Mouse (Mus musculus): Measurements from ENCODE around the gene Ube2c. TPM values are rescaled to one million over a fixed set of nuclear protein-coding genes. Genes with fewer than 3 reads are reported as not detected.

Ube2c gene
- total RNA-seq, 1 experiment: 159 TPM

GRCm38 (mm10) chr2:164785481-164786387 lies 16.0 kb downstream of the Ube2c start, which contains the start of gene Snx21:
TSS of gene Snx21 (plus strand) at chr2:164785823.
- Histone ChIP-seq H3K27ac (ENCODE audit: insufficient read depth, low read depth, low read length, poor library complexity, severe bottlenecking) (no peak within 1 kb of the TSS), H3K9me3 (ENCODE audit: control insufficient read depth, insufficient read depth, low read depth, low read length) (no peaks in the 10 kb centered on the region), H3K4me1 (ENCODE audit: control insufficient read depth in 2 of 2, insufficient read depth in 2 of 2, low read length in 2 of 2, poor library complexity in 1 of 2) (peaks cover 5 to 25% of the 10 kb centered on the region in 2 experiments), H3K36me3 (ENCODE audit: control insufficient read depth, insufficient read depth, low read length, poor library complexity, severe bottlenecking) (no peaks in the 10 kb centered on the region; the same call in 1 of the 2 replicates), H3K4me3 (ENCODE audit: insufficient read depth in 1 of 2, low read depth in 1 of 2, low read length in 2 of 2, poor library complexity in 1 of 2, severe bottlenecking in 1 of 2) (peak within 1 kb of the TSS; percentile 74 to 90), H3K9ac (ENCODE audit: insufficient read depth, low read depth, low read length, poor library complexity, severe bottlenecking) (peak within 1 kb of the TSS; percentile 70)
- in situ Hi-C loops (cut with MboI; ENCODE audit: low sequenced_read_pairs in 2 of 2, unreplicated experiment in 2 of 2): no loop called here
- DNase-seq (ENCODE audit: low read depth, low spot score): no peak
- TF ChIP-seq ZNF384 (IDR thresholded peaks at IDR 0.05; ENCODE audit: low read depth, low read length): no peak
- no peak for TF ChIP-seq MAFK (IDR thresholded peaks at IDR 0.05; ENCODE audit: insufficient read depth, low read depth, low read length)
- TF ChIP-seq CHD2 (IDR thresholded peaks at IDR 0.05; ENCODE audit: low read depth, low read length): no peak
- no peak for TF ChIP-seq ZC3H11A (IDR thresholded peaks at IDR 0.05; ENCODE audit: borderline replicate concordance, low read depth, low read length)
- no peak for TF ChIP-seq HCFC1 (IDR thresholded peaks at IDR 0.05; ENCODE audit: borderline replicate concordance, insufficient read depth, low read length)

GRCm38 (mm10) chr2:164786388-164786885 lies 16.7 kb downstream of the Ube2c start:
- no peak for DNase-seq (ENCODE audit: low read depth, low spot score)
- Histone ChIP-seq H3K27ac (ENCODE audit: insufficient read depth, low read depth, low read length, poor library complexity, severe bottlenecking) (no peak overlapping the region), H3K4me3 (ENCODE audit: insufficient read depth in 1 of 2, low read depth in 1 of 2, low read length in 2 of 2, poor library complexity in 1 of 2, severe bottlenecking in 1 of 2) (peak overlapping the region; percentile 74 to 90), H3K9me3 (ENCODE audit: control insufficient read depth, insufficient read depth, low read depth, low read length) (no peaks in the 10 kb centered on the region), H3K36me3 (ENCODE audit: control insufficient read depth, insufficient read depth, low read length, poor library complexity, severe bottlenecking) (no peaks in the 10 kb centered on the region; the same call in 1 of the 2 replicates), H3K9ac (ENCODE audit: insufficient read depth, low read depth, low read length, poor library complexity, severe bottlenecking) (no peak overlapping the region; the same call in 1 of the 2 replicates), H3K4me1 (ENCODE audit: control insufficient read depth in 2 of 2, insufficient read depth in 2 of 2, low read length in 2 of 2, poor library complexity in 1 of 2) (peaks cover 5 to 29% of the 10 kb centered on the region in 2 experiments)
- in situ Hi-C loops (cut with MboI; ENCODE audit: low sequenced_read_pairs in 2 of 2, unreplicated experiment in 2 of 2): no loop called here
- TF ChIP-seq HCFC1 (IDR thresholded peaks at IDR 0.05; ENCODE audit: borderline replicate concordance, insufficient read depth, low read length) (no peak), ZNF384 (IDR thresholded peaks at IDR 0.05; ENCODE audit: low read depth, low read length) (no peak), CHD2 (IDR thresholded peaks at IDR 0.05; ENCODE audit: low read depth, low read length) (no peak), MAFK (IDR thresholded peaks at IDR 0.05; ENCODE audit: insufficient read depth, low read depth, low read length) (no peak), ZC3H11A (IDR thresholded peaks at IDR 0.05; ENCODE audit: borderline replicate concordance, low read depth, low read length) (no peak)

- no peak for DNase-seq (ENCODE audit: low read depth, low spot score)
These were observed 17.3 kb downstream of the Ube2c start for GRCm38 (mm10) chr2:164787032-164787431.

GRCm38 (mm10) chr2:164787779-164788178 lies 18.1 kb downstream of the Ube2c start:
- no peak for TF ChIP-seq ZC3H11A (IDR thresholded peaks at IDR 0.05; ENCODE audit: borderline replicate concordance, low read depth, low read length)
- TF ChIP-seq CHD2 (IDR thresholded peaks at IDR 0.05; ENCODE audit: low read depth, low read length): no peak
- TF ChIP-seq HCFC1 (IDR thresholded peaks at IDR 0.05; ENCODE audit: borderline replicate concordance, insufficient read depth, low read length): no peak
- TF ChIP-seq ZNF384 (IDR thresholded peaks at IDR 0.05; ENCODE audit: low read depth, low read length): no peak
- no peak for TF ChIP-seq MAFK (IDR thresholded peaks at IDR 0.05; ENCODE audit: insufficient read depth, low read depth, low read length)
- in situ Hi-C loops (cut with MboI; ENCODE audit: low sequenced_read_pairs in 2 of 2, unreplicated experiment in 2 of 2): no loop called here
- no peak for DNase-seq (ENCODE audit: low read depth, low spot score)
- H3K4me1 ChIP-seq (ENCODE audit: control insufficient read depth in 2 of 2, insufficient read depth in 2 of 2, low read length in 2 of 2, poor library complexity in 1 of 2): peaks cover 5 to 29% of the 10 kb centered on the region in 2 experiments
- H3K36me3 ChIP-seq (ENCODE audit: control insufficient read depth, insufficient read depth, low read length, poor library complexity, severe bottlenecking): peaks cover 7% of the 10 kb centered on the region; the same call in 1 of the 2 replicates
- H3K9me3 ChIP-seq (ENCODE audit: control insufficient read depth, insufficient read depth, low read depth, low read length): no peaks in the 10 kb centered on the region
- H3K9ac ChIP-seq (ENCODE audit: insufficient read depth, low read depth, low read length, poor library complexity, severe bottlenecking): no peak overlapping the region
- no peak overlapping the region for H3K4me3 ChIP-seq (ENCODE audit: insufficient read depth in 1 of 2, low read depth in 1 of 2, low read length in 2 of 2, poor library complexity in 1 of 2, severe bottlenecking in 1 of 2)
- H3K27ac ChIP-seq (ENCODE audit: insufficient read depth, low read depth, low read length, poor library complexity, severe bottlenecking): no peak overlapping the region

More at GRCm38 (mm10) chr2:164787032-164787431, 17.3 kb downstream of the Ube2c start:
- no peak overlapping the region for H3K27ac ChIP-seq (ENCODE audit: insufficient read depth, low read depth, low read length, poor library complexity, severe bottlenecking)
- TF ChIP-seq ZNF384 (IDR thresholded peaks at IDR 0.05; ENCODE audit: low read depth, low read length): no peak
- TF ChIP-seq CHD2 (IDR thresholded peaks at IDR 0.05; ENCODE audit: low read depth, low read length): no peak
- no peak for TF ChIP-seq ZC3H11A (IDR thresholded peaks at IDR 0.05; ENCODE audit: borderline replicate concordance, low read depth, low read length)
- no peak for TF ChIP-seq HCFC1 (IDR thresholded peaks at IDR 0.05; ENCODE audit: borderline replicate concordance, insufficient read depth, low read length)
- TF ChIP-seq MAFK (IDR thresholded peaks at IDR 0.05; ENCODE audit: insufficient read depth, low read depth, low read length): no peak
- no peak overlapping the region for H3K4me3 ChIP-seq (ENCODE audit: insufficient read depth in 1 of 2, low read depth in 1 of 2, low read length in 2 of 2, poor library complexity in 1 of 2, severe bottlenecking in 1 of 2)
- peaks cover 5 to 29% of the 10 kb centered on the region in 2 experiments for H3K4me1 ChIP-seq (ENCODE audit: control insufficient read depth in 2 of 2, insufficient read depth in 2 of 2, low read length in 2 of 2, poor library complexity in 1 of 2)
- H3K36me3 ChIP-seq (ENCODE audit: control insufficient read depth, insufficient read depth, low read length, poor library complexity, severe bottlenecking): peaks cover 3% of the 10 kb centered on the region; the same call in 1 of the 2 replicates
- H3K9ac ChIP-seq (ENCODE audit: insufficient read depth, low read depth, low read length, poor library complexity, severe bottlenecking): no peak overlapping the region
- in situ Hi-C loops (cut with MboI; ENCODE audit: low sequenced_read_pairs in 2 of 2, unreplicated experiment in 2 of 2): no loop called here
- no peaks in the 10 kb centered on the region for H3K9me3 ChIP-seq (ENCODE audit: control insufficient read depth, insufficient read depth, low read depth, low read length)

Measured in ES-E14 (cell line).